Mouse (Mus musculus) gastrocnemius, postnatal 14 days (tissue): ENCODE measurements around the gene Rpa1. TPM values are rescaled to one million over a fixed set of nuclear protein-coding genes. Genes with fewer than 3 reads are reported as not detected.
"Not testable (repeated sequence)": the region's sequence is repeated elsewhere in the genome, so short reads cannot be mapped to it uniquely, and the experiment has no call there.

Experiments used
- DNase-seq: peaks from one replicate; pipeline ENCODE4 v3.0.0; 2021; ENCODE audit warnings: mixed read lengths
- intact Hi-C: fragments of 180-260 bp; cut with DNase I; formaldehyde crosslinking; loops from one replicate; pipeline ENCODE4 v1.15.1; 2025; ENCODE audit warnings: low total_unique reads
- total RNA-seq, 2 experiments: library from RNA; stranded (reverse); gene quantifications; 2 replicates each; pipeline ENCODE4 v1.2.3; 2021

The Rpa1 gene
- total RNA-seq, 2 experiments from 2014 or later: 63.3 to 64.6 TPM

DNA sequence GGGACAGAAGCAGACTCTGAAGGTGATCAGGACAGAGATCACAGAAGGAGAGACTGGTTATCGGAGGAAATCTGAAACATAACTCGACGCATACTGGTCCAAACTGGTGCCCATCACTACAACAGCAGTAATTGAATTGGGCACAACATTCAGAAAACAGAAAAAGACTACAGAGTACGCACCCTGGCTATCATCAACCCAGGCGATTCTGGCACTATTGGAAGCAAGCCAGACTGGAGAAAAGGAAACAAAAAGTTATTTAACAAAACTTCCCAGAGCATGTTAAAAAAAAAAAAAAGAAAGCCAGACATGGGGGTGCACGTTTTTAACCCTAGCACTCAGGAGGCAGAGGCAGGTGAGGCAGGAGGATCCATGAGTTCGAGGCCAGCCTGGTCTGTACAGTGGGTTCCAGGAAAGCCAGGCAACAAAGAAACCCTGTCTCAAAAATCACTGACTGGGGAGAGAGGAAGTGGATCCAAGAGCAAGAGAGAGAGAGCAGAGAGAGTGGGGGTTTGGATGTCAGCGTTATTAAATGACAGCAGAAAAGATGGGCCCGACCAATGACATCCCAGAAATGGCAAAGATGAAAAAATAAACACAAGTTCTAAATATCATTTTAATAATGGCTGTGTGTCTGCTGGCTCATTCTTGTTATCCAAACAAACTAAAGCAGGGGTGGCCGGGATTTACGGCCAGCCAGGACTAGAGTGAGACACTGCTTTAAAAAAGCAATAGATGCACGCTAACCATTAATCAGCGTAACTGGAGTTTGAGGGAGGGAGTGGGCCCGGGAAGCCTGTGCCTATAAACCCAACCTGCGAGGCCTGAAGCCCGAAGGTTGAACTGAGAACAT, 22.8 kb downstream of the Rpa1 start:
- intact Hi-C loops: no loop called here
- no peak for DNase-seq

DNA sequence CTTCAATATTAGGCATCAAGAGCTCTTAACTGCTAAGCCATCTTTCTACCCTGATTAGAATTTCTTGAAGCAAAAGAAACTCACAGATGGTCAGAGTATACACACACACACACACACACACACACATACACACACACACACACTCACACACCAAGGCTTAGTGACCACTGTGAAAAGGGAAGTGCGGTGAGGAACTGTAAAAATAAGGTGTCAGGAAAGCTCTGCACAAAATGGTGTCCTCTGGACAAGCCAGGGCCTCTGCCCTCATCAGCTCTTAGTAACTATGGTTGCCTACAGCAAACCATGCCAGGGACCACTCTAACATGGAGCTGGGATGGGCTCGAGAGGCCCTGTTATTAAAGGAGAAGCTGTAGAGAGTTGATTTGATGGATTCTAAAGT, 23.7 kb downstream of the Rpa1 start:
- DNase-seq: no peak
- intact Hi-C loops: no loop called here

DNA sequence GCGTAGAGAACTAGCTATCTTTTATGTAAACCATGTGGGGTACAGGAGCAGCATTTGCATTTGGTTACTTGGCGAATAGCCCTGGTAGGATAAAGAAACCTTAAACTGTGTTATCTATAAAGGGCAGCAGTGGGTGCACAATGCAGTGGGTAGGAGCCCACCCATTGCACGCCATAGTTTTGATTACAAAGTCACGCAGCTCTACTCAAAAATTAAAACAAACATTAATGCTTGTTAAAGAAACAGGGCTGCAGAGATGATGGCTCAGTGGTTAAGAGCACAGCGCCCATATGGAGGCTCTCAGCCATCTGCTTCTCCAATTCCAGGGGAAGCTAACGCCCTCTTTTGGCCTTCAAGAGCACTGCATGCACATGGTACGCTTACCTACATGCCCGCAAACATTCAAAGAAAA, 24.8 kb downstream of the Rpa1 start:
- intact Hi-C loops: no loop called here

DNA sequence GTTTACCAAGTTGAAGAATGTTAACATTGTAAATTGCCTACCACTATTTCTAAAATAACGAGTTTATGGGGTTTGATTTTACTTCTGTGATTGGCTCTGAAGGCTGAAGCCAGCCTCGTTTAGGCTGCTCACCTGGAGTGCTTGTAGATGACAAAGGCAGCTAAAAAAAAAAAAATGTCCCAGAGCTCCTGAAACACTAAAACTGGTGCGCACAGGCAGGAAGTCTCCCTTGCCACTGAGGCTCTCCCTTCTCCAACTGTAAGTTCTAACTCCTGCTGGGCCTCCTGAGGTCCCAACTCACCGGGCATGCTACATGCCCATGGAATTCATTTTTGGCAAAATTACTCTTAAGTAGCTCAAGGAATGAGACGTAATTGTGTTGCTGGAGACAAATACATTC, 28.9 kb downstream of the Rpa1 start:
- DNase-seq: no peak
- intact Hi-C loops: no loop called here

More for the DNA sequence above, 24.8 kb downstream of the Rpa1 start:
- DNase-seq: no peak

DNA sequence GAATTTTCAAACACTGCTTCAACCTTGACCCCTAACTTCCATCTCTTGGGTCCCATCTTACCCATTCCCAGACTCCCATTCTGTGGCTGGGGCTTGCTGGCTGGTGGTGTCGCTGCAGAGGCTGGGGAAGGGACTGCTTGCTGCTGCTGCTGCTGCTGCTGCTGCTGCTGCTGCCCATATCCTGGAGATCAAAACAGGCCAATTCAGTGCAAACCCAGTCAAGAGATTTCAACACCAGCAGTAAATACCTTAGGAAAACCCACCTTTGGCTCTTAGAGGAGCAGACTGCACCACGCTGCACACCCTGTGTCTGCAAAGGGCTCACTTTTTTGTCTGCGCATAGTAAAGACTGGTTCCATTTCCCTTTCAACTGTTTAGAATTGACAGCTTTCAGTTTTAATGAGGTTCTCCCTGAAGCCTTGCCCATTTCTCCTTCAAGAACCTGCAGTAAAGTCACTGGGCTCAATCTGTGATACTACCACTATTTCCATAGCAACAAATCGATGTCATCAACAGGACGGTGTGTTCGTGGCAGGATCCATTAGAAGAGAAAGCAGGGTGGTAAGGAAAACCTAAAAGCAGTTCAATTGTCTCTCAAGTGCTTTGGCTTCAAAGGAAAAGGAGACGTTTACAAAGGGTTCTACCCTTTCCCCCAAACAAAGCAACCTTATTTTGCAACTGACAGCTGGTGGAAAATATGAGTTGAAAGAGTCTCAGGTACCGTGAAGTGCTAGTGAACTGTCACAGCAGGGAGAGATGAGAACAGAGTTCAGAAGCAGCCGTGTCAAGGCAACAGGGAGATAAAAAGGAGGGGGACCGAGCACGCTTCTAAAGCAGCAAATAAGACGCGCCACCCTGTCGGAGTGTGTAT, 29.5 kb downstream of the Rpa1 start:
- intact Hi-C loops: no loop called here
- no peak for DNase-seq

DNA sequence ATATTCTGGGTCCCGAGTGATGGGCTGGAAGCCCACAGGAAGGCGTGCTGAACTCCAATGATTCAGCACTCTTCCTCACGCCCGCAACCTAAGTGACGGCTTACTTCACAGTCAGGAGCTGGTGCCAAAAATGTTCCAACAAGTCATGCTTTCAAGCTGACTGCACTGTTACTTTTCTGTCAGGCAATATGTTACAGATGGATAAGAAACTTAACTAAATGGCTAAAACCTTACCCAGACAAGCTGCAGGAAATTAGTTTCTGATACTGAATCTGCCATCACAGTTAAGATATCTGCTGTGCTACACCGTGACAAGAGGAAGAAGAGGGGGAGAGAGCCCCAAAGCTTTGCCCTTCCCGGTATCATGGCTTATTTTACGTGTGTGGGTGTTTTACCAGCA, 34.3 kb downstream of the Rpa1 start:
- DNase-seq: no peak

DNA sequence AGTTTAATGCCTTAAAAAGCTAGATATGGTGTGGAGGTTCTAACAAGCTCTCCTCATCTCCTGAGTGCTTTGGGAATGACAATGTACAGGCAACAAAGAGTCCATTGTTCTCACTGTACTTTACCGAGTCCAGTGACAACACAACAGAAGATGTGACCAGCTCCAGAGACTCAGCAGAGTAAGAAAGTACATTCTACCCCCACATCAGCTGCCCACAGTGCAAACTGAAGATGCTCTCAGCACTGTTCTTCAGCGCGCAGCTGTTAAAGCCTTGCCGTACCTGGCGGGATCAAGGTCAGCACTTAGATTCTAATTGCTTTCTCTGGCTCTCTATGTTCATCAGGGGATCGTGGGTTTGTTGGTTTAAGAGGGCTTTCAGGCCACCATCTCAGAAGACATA, 36.4 kb downstream of the Rpa1 start:
- no peak for DNase-seq
- intact Hi-C loops: no loop called here

More for the DNA sequence above, 34.3 kb downstream of the Rpa1 start:
- intact Hi-C loops: no loop called here

DNA sequence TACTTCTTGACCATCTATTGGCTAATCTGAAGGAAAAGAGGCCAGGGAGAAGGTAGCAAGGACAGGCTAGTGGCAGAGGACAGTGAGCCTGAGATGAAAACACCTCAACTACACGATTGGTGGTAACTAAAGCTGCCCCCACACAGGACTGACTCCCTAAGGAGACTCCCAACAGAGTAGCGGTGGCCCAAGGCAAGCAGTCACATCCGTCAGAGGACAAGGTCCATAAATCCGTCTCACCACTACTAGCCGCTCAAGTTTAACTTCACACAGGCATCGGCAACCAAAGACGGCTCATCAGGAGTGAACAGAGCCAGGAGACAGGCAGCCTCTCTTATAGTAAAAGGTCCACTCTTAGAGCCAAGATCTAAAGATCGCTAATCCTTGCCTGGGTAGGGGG, 37.3 kb downstream of the Rpa1 start:
- intact Hi-C loops: no loop called here
- DNase-seq: no peak

DNA sequence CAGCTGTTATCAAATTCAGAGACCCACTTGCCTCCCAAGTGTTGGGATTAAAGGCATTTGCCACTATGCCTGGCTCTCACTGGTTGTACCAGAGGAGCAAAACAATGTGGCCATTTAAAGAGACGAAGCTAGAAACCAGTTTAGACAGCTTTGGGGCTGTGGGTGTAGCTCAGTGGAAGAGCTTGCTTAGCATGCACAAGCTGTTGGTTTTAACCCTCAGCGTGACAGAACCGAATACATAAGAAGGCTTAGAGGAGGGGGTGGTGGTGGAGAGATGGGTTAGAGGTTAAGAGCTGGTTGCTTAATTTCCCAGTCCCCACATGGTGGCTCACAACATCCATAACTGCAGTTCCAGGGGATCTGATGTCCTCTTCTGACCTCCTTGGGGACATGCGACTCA, 39.5 kb downstream of the Rpa1 start:
- no peak for DNase-seq
- intact Hi-C loops: no loop called here

DNA sequence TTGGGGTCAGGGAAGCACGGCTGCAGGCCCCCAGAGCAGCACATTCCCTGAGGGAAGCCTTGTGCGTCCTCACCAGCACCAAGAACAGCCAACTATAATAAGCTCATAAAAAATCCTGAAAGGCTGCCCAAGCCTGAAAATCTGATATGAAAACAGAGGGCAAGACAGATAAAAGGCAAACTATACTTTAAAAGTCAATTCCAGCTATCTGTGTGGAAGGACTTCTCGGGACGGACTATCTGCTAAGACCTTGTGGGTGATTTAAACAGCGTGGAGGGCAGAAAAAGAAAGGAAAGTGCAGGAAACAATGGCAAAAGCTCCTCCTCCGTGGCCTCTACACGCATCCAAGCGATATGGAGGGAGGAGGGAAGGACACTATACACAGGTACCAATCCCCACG, 43.3 kb downstream of the Rpa1 start:
- intact Hi-C loops: no loop called here
- no peak for DNase-seq

DNA sequence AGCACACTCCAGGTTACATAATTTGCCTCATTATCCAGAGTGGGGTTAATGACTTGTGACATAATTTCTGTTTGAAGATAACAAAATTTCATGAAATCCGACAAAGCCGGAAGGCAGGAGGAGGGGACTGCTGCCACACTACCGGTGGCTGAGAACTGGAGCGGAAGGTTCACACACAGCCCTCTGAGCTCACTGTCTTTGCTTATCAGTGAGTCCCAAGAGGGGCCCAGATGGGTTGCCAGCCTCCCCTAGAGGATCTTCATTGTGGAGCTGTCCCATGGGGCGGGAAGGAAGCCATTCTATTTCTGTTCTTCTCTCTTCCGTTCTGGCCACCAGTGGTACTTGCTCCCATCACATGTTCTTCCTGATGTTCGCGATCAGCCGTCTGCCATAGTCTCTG, 47.2 kb downstream of the Rpa1 start:
- DNase-seq: no peak
- intact Hi-C loops: no loop called here

DNA sequence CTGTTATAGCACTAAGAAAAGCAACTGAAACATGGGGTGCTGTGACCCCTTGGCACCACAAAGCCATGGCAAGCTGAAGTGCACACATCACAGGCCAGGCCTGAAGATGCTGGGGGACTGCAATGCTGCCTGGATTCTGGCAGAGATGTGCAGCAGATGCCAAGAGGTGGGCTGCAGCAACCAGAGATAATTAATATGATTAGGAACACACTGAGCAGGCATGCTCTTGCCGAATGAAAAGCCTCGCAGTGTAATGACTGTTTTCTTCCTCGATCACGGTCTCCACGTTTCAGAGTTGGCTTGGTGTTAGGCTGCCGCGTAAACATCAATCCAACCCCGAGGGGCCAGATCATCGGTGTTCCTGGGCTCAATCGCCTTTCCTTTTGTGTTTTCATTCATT, 48.3 kb downstream of the Rpa1 start:
- no peak for DNase-seq
- intact Hi-C loops: no loop called here

DNA sequence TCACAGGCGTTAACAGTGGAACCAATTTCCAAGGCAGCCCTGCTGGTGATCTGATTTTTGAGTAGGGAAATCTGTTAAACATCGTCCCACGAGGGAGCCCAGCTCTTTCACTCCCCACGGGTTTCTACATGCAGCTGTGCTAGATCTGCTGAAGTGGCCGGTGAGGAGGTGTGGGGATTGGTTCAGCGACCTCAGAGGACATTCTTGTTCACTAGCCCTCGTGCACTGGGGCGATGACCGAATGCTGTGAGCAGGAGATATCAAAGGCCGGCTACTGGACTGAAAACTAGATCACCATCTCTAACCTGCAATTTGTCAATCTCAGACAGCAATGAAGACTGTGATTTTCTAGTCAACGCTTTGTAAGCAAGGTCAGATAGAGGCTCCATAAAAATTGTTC, 49.6 kb downstream of the Rpa1 start:
- intact Hi-C loops: no loop called here
- DNase-seq: no peak

DNA sequence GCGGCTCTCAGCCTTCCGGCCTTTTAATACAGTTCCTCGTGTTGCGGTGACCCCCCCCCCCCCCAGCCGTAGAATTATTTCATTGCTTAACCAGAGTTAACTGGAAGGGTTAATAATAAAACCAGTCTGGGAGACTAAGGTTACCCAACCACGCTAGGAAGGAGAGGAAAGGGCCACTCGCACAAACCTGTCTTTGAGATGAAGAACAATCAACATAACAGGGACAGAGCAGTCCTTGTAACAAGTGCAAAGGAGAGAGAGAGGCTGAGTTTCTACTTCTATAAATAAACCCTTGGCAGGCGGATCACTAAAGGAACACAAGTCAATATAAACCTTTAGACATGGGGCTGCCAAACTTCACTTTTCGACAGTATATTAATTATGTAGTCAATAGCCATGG, 50.5 kb downstream of the Rpa1 start:
- intact Hi-C loops: no loop called here
- no peak for DNase-seq

DNA sequence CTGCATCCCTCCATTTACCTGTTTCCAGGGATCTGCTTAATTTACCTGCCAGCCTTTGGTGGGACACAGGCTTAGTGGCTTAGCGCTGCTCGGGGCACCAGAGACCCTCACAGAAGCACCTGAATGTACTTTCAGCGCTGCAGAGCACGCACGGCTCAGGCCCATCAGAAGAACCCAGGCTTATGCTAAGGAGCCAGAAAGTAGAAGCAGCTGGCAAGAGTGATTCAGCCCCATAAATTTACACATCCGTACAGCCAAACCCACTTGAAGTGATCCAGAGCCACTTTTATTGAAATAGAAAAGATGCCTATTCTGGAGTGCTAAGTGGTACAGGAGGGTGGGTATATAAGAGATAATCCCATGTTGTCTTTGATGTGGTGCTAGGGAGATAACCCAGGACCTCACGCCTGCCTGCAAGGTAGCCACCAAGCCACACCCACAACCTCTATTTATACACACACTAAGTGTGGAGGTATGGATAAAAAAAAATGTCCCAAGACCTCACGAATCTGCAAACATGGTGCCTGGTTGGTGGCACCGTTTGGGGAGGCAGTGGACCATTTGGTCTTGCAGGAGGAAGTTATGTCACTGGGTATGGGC, 51.6 kb downstream of the Rpa1 start:
- no peak for DNase-seq
- intact Hi-C loops: no loop called here

DNA sequence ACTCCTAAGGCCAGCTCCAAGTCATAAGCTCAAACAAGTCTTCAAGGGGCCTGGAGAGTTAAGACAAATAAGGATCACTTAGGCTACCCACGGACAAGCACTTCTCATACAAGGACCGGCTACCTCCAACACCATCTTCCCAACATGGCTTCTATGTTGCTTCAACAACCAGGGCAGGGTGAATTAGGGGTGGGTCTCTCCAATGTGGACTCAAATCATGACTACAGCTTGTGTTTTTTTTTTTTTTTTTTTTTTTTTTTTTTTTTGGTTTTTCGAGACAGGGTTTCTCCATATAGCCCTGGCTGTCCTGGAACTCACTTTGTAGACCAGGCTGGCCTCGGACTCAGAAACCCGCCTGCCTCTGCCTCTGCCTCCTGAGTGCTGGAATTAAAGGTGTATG, 52.6 kb downstream of the Rpa1 start:
- intact Hi-C loops, DNase-seq: not testable (repeated sequence)

DNA sequence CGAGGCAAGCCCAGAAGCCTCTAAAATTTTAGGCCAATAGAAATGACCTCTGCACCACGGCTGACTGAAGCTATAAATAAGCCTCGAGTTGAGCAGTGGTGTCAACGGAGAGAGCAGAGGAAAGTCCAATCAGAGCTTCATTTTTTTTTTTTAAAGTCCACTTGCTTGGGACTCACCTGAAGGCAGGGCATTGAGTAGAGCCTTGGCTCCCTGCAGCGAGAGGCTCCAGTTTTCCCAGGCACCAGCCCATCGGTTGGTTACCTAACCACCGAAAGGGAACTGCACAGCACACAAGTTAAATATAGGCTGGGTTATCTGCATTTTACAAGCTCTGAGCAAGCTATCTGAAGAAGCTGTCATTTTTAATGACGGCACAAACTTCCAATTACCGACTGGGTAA, 53.3 kb downstream of the Rpa1 start:
- no peak for DNase-seq
- intact Hi-C loops: loop anchor here (5.0 kb wide), 1 partner anchor 103 kb away; the partner anchor contains the start of genes Dph1 and Rtn4rl1

DNA sequence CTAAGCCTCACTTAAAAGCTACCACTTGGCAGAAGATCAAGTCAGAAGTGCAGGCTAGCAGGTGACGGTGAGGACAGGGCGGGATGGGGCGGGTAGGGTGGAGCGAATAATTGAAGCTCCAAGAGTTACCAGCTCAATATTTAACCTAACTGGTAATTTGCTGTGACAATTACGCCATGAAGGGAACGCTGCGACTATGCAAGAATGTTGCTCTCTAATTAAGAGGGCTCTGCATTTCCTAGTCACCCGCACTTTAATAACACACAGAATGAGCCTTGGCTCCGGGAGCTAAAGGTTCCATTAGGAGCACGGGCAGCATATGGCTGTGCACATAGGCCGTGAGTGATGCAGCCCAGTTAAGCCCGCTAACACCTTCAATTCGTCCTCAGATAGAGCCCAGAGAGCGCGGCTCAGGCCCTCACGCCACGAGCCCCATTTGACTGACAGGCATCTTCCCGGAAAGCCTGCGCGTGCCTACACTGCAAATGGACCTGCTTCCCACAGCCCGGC, 54.2 kb downstream of the Rpa1 start:
- DNase-seq: no peak
- intact Hi-C loops: loop anchor here (5.0 kb wide), 1 partner anchor 102 kb away; the partner anchor contains the start of genes Dph1 and Rtn4rl1

DNA sequence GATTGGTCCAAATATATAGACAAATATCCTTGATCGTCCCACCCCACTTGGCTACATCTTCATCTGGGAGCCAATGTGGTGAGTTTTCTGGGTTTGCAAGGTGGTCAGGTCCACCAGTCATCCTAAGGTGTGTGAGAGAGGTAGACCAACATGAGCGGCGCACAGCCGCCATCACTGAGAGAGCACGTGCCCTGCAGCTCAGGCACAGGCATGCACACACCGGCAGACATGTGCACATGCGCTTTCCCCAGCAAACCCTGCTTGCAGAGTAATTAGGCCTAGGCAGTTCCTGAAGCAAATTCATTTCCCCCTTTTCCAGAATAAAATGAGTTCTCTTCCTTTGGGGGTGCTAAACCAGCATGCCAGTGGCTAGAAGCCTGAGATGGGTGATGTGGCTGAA, 55.8 kb downstream of the Rpa1 start:
- intact Hi-C loops: loop anchor here (5.0 kb wide), 1 partner anchor 100 kb away; the partner anchor contains the start of genes Dph1 and Rtn4rl1

More for the DNA sequence above, 55.8 kb downstream of the Rpa1 start:
- DNase-seq: no peak
